Mouse (Mus musculus): Measurements from ENCODE around the gene Gm28051. TPM values are rescaled to one million over a fixed set of nuclear protein-coding genes. Genes with fewer than 3 reads are reported as not detected.

Gene Gm28051
- total RNA-seq, 2 experiments from 2014 or later = not detected

GRCm38 (mm10) chr12:102683979-102684378, 73.6 kb downstream of the Gm28051 start:
- DNase-seq = no peak

GRCm38 (mm10) chr12:102683438-102683837, 74.1 kb downstream of the Gm28051 start:
- DNase-seq = no peak

- peak; percentile 60 for DNase-seq
Observed at GRCm38 (mm10) chr12:102682722-102683299, 74.8 kb downstream of the Gm28051 start.

GRCm38 (mm10) chr12:102682085-102682484, 75.5 kb downstream of the Gm28051 start:
- no peak for DNase-seq

GRCm38 (mm10) chr12:102681590-102681989, 76.0 kb downstream of the Gm28051 start:
- no peak for DNase-seq

- no peak for DNase-seq
Observed at GRCm38 (mm10) chr12:102678820-102679219, 78.7 kb downstream of the Gm28051 start.

GRCm38 (mm10) chr12:102677089-102677488, 80.5 kb downstream of the Gm28051 start:
- DNase-seq = peak; percentile 61

GRCm38 (mm10) chr12:102674556-102674955, 83.0 kb downstream of the Gm28051 start:
- no peak for DNase-seq

- no peak for DNase-seq
Observed at GRCm38 (mm10) chr12:102674123-102674522, 83.4 kb downstream of the Gm28051 start.

GRCm38 (mm10) chr12:102672857-102673839, 84.4 kb downstream of the Gm28051 start:
- DNase-seq = no peak

- DNase-seq = no peak
Observed at GRCm38 (mm10) chr12:102672176-102672575, 85.4 kb downstream of the Gm28051 start.

GRCm38 (mm10) chr12:102670848-102671247, 86.7 kb downstream of the Gm28051 start:
- DNase-seq = no peak

Small RNA genes lying within 50 kb of the gene (microRNA-seq; reads per million reads assigned to microRNA genes)
- 0 reads per million in 2 experiments for gene Mir1936 (ENCODE audit: borderline replicate concordance in 2 of 2)

Other genes starting within 250 kb of the Gm28051 start
- not detected for gene Chga, start 202.8 kb downstream of the Gm28051 start, total RNA-seq (2021)
- gene Itpk1, start 52.8 kb downstream of the Gm28051 start, total RNA-seq (2021) = 1 to 10 TPM; 5.2 to 6.5 TPM
- gene Moap1, start 14.1 kb downstream of the Gm28051 start, total RNA-seq (2021) = 1 to 10 TPM; 3.7 to 4.6 TPM
- 1 to 10 TPM; 1.8 to 2.9 TPM for gene Tmem251, start 14.0 kb downstream of the Gm28051 start, total RNA-seq (2021)
- gene Gon7, start within 50 bp of the Gm28051 start, total RNA-seq (2021) = 10 to 100 TPM in 1 of 2 experiments, 1 to 10 TPM in 1; 6.5 to 10.1 TPM
- 10 to 100 TPM; 12.8 to 13.1 TPM for gene Ubr7, start 202 bp upstream of the Gm28051 start, total RNA-seq (2021)
- gene Gm20604, start 907 bp upstream of the Gm28051 start, total RNA-seq (2021) = 1 to 10 TPM; 2.6 to 3.3 TPM
- gene Btbd7, start 120.7 kb upstream of the Gm28051 start, total RNA-seq (2021) = 10 to 100 TPM; 14.8 to 15.5 TPM
- gene Cox8c, start 141.6 kb upstream of the Gm28051 start, total RNA-seq (2021) = not detected
- gene Unc79, start 191.1 kb upstream of the Gm28051 start, total RNA-seq (2021) = under 1 TPM; 0.13 to 0.20 TPM

All from gastrocnemius, postnatal 25 days (tissue).